8 mouse cellular contexts compared by ENCODE assay signal in genomic region chr5:98854264-98854626, GRCm38 (mm10). TPM values are rescaled to one million over a fixed set of nuclear protein-coding genes. Genes with fewer than 3 reads are reported as not detected.
DNase-seq lines count a peak whose midpoint lies in the region; ATAC-seq and TF ChIP-seq lines count a peak whose summit lies in the region.

Gene Bmp3 (plus strand): TSS chr5:98854415.

- no peaks in the 10 kb centered on the region for H3K36me3 ChIP-seq in forebrain, embryonic 12.5 days (replicated peaks)
- H3K36me3 ChIP-seq in intestine, postnatal 0 days (ENCODE audit: control insufficient read depth, insufficient read depth): no peaks in the 10 kb centered on the region
- H3K36me3 ChIP-seq in liver, embryonic 14.5 days (replicated peaks; ENCODE audit: control insufficient read depth, insufficient read depth, low read depth): no peaks in the 10 kb centered on the region

- H3K27ac ChIP-seq in forebrain, embryonic 12.5 days: no peak within 1 kb of the TSS
- H3K27ac ChIP-seq in intestine, postnatal 0 days (ENCODE audit: low read depth, low read length): peak within 1 kb of the TSS; percentile 46; the same call in 1 of the 2 replicates
- no peak within 1 kb of the TSS for H3K27ac ChIP-seq in liver, embryonic 14.5 days
- no peak within 1 kb of the TSS for H3K27ac ChIP-seq in olfactory bulb, adult 2 months (ENCODE audit: insufficient read depth, low read depth, low read length)

- peak within 1 kb of the TSS; percentile 54 for H3K4me3 ChIP-seq in forebrain, embryonic 12.5 days (replicated peaks)
- peak within 1 kb of the TSS; percentile 69 for H3K4me3 ChIP-seq in intestine, postnatal 0 days (ENCODE audit: low read depth, low read length)
- peak within 1 kb of the TSS in 1 of 2 experiments; percentile 14; a peak in 2 of 4 replicates for H3K4me3 ChIP-seq in liver, embryonic 14.5 days (ENCODE audit: insufficient read depth in 1 of 2, low read depth in 2 of 2, low read length in 2 of 2)
- peak within 1 kb of the TSS; percentile 55 for H3K4me3 ChIP-seq in olfactory bulb, adult 2 months (ENCODE audit: insufficient read depth, low read depth, low read length)

- no peak for TF ChIP-seq POLR2A in olfactory bulb, adult 2 months (IDR thresholded peaks at IDR 0.05; ENCODE audit: insufficient read depth, low read depth, low read length)

- no peak for TF ChIP-seq EP300 in liver, embryonic 14.5 days (IDR thresholded peaks at IDR 0.05; ENCODE audit: low read depth)

- peak within 1 kb of the TSS; percentile 57 for H3K9ac ChIP-seq in forebrain, embryonic 12.5 days
- peak within 1 kb of the TSS; percentile 50 for H3K9ac ChIP-seq in intestine, postnatal 0 days (ENCODE audit: low read depth, low read length)
- no peak within 1 kb of the TSS for H3K9ac ChIP-seq in liver, embryonic 14.5 days (replicated peaks)

- peak; percentile 44; the same call in 1 of the 2 replicates for ATAC-seq in forebrain, embryonic 12.5 days (ENCODE audit: low FRiP score)
- peak; percentile 42; the same call in 1 of the 2 replicates for ATAC-seq in intestine, postnatal 0 days
- no peak for ATAC-seq in liver, embryonic 14.5 days (ENCODE audit: insufficient read depth)
- no peak for ATAC-seq in cerebellum, adult (ENCODE audit: insufficient number of reproducible peaks, low FRiP score, low TSS enrichment)

- peak within 1 kb of the TSS; percentile 96 for H3K4me2 ChIP-seq in forebrain, embryonic 12.5 days
- peak within 1 kb of the TSS; percentile 95 for H3K4me2 ChIP-seq in intestine, postnatal 0 days (replicated peaks; ENCODE audit: low read depth)
- peak within 1 kb of the TSS; percentile 40 for H3K4me2 ChIP-seq in liver, embryonic 14.5 days (ENCODE audit: low read depth)

- H3K27me3 ChIP-seq in forebrain, embryonic 12.5 days: peaks cover 44% of the 10 kb centered on the region
- H3K27me3 ChIP-seq in intestine, postnatal 0 days (replicated peaks; ENCODE audit: control insufficient read depth, insufficient read depth, low read length): peaks cover 17% of the 10 kb centered on the region; the same call in 1 of the 2 replicates
- H3K27me3 ChIP-seq in liver, embryonic 14.5 days (ENCODE audit: control insufficient read depth, insufficient read depth, low read length): peaks cover 25% of the 10 kb centered on the region

- peak; percentile 66 for DNase-seq in ovary, postnatal 36 days (ENCODE audit: low spot score)
- DNase-seq in ovary, postnatal 10 days (ENCODE audit: low spot score): no peak
- DNase-seq in liver, embryonic 14.5 days (ENCODE audit: low read depth in 3 of 3, low spot score in 3 of 3): no peak
- no peak for DNase-seq in MN1 (ENCODE audit: low spot score)

- H3K9me3 ChIP-seq in forebrain, embryonic 12.5 days: no peaks in the 10 kb centered on the region
- H3K9me3 ChIP-seq in intestine, postnatal 0 days (ENCODE audit: control insufficient read depth): no peaks in the 10 kb centered on the region
- no peaks in the 10 kb centered on the region for H3K9me3 ChIP-seq in liver, embryonic 14.5 days (ENCODE audit: control insufficient read depth, low read length)

- TF ChIP-seq CTCF in intestine, postnatal 0 days (IDR thresholded peaks at IDR 0.05; ENCODE audit: low read depth): no peak
- no peak for TF ChIP-seq CTCF in liver, embryonic 14.5 days (IDR thresholded peaks at IDR 0.05; ENCODE audit: low read depth)
- no peak for TF ChIP-seq CTCF in olfactory bulb, adult 2 months (IDR thresholded peaks at IDR 0.05; ENCODE audit: insufficient read depth, low read depth, low read length)

- 2% methylated on average over 10 of the region's 10 CpGs for WGBS in forebrain, embryonic 12.5 days
- WGBS in intestine, postnatal 0 days: 7% methylated on average over 10 of the region's 10 CpGs
- 7% methylated on average over 10 of the region's 10 CpGs for WGBS in liver, embryonic 14.5 days (ENCODE audit: insufficient replicate concordance)
- WGBS in olfactory bulb, adult 2 months: 3% methylated on average over 10 of the region's 10 CpGs

- peaks cover 16% of the 10 kb centered on the region for H3K4me1 ChIP-seq in forebrain, embryonic 12.5 days
- H3K4me1 ChIP-seq in intestine, postnatal 0 days (replicated peaks; ENCODE audit: control insufficient read depth, insufficient read depth, low read length): no peaks in the 10 kb centered on the region
- no peaks in the 10 kb centered on the region for H3K4me1 ChIP-seq in liver, embryonic 14.5 days (replicated peaks; ENCODE audit: control insufficient read depth in 2 of 2, insufficient read depth in 2 of 2, low read length in 1 of 2)
- peaks cover 13% of the 10 kb centered on the region for H3K4me1 ChIP-seq in olfactory bulb, adult 2 months (ENCODE audit: control insufficient read depth, insufficient read depth, low read length)

RNA-seq across cellular contexts. Expression of gene Bmp3, which starts in this region (rescaled TPM):
- 0.86 and 0.96 TPM in 2 replicates for polyA plus RNA-seq in forebrain, embryonic 12.5 days (2016; fragmentation: Nextera tagmentation; extraction: Ambion mirVana)
- polyA plus RNA-seq in intestine, postnatal 0 days (2015; fragmentation: Nextera tagmentation; extraction: Ambion mirVana): 3.2 and 3.6 TPM in 2 replicates
- 0.04 TPM in 2 replicates for polyA plus RNA-seq in liver, embryonic 14.5 days (2012; rRNA removed)
- polyA plus RNA-seq in liver, embryonic 14.5 days (2014; fragmentation: Nextera tagmentation; extraction: Ambion mirVana): 0.08 TPM in 1 of 2 replicates, not detected in the other
- not detected in 2 replicates for polyA plus RNA-seq in olfactory bulb, adult 2 months (2012; ENCODE audit: insufficient read depth, insufficient read length, low replicate concordance, missing spikeins)

Comparison
In these comparisons a context has a peak if more than half of its experiments do, and no peak if none do; other contexts are left out.
1. Peak in ATAC-seq, H3K4me3 ChIP-seq, H3K9ac ChIP-seq and H3K4me2 ChIP-seq in forebrain, embryonic 12.5 days; RNA of the gene not detected or under 1 TPM.
2. H3K4me2 ChIP-seq: peak in every context shown above with its lines; median percentile 96 in forebrain, embryonic 12.5 days; 95 in intestine, postnatal 0 days; 40 in liver, embryonic 14.5 days.